Mouse (Mus musculus) embryo, embryonic 11.5 days (tissue): ENCODE measurements at regions not wholly inside any gene's neighbourhood (a gene's known extent, or its start where the extent isn't known, plus 50 kb on each side); places are given as distances from the start of the nearest gene placed in this dataset.
A peak's percentile ranks its signal among the peaks of the same experiment; 100 is the strongest.

Source experiments
- DNase-seq: peaks from one replicate; pipeline ENCODE4 v3.0.0-alpha.2; 2012; ENCODE audit warnings: low read depth, low spot score

GRCm38 (mm10) chr4:73051511-73051910 lies 199.1 kb upstream of the Aldoart1 start:
- no peak for DNase-seq

- no peak for DNase-seq
These were observed 195.4 kb upstream of the Aldoart1 start for GRCm38 (mm10) chr4:73047804-73048203.

DNA sequence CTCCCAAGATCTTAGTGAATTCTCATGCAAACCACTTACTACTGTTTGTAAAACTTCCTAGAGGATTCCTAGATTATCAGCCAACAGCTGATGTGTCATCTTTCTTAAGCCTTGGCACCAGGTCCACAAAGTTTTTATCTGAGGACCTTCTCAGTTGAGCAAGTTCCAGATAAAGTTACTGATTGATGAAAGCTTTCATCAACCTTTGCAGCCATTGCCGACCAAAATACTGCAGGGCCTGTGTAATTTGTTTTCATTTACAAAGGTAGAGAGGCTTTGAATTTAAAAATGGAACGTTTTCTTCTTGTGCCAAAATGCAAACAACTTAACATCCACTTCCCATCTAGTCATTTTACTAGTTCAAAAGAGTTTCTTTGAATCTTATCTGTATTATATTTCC lies 191.9 kb upstream of the Aldoart1 start:
- no peak for DNase-seq

DNA sequence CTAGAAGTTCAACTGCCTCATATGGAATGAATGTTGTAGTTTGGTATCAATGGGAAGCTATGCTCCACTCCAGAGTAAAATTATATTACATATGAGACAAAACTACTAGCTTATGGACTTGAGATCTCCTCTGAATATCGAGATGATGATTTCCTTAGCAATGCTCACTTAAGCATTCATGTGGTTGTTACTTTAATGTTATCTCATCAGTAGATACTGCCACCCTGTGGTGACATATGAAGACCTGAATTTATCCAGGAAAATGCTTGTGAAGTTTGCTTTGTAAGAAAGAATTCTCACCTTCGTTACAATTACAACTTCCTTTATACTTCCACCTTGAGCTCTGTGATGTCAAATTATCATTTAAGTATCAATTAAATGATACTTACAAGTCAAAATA lies 190.2 kb upstream of the Aldoart1 start:
- peak; percentile 39 for DNase-seq

GRCm38 (mm10) chr4:73041486-73041885 lies 189.1 kb upstream of the Aldoart1 start:
- DNase-seq, result no peak

- DNase-seq, result no peak
These were observed 145.3 kb upstream of the Aldoart1 start for GRCm38 (mm10) chr4:72997686-72998085.

DNA sequence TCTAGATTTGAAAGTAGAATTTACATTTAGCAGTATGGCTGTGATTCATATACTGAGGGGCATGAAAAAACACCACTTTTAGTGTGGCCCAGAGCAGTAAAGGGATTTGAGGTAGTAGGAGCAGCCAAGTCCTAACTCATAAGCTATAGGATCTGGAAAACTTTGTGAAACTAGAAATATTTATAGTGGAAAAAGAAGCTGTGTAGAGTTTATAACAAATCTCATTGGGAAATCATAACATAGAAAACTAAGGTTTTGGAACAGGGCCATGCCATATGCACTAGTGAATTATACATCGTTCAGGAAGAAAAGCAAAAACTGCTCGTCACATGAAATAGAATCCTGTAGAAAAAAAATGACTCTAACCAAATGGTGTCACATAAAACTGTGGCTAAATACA lies 143.7 kb upstream of the Aldoart1 start:
- DNase-seq, result no peak

GRCm38 (mm10) chr4:72946369-72946981 lies 94.0 kb upstream of the Aldoart1 start:
- DNase-seq, result peak; percentile 45

GRCm38 (mm10) chr4:72923396-72923795 lies 71.0 kb upstream of the Aldoart1 start:
- DNase-seq, result no peak

DNA sequence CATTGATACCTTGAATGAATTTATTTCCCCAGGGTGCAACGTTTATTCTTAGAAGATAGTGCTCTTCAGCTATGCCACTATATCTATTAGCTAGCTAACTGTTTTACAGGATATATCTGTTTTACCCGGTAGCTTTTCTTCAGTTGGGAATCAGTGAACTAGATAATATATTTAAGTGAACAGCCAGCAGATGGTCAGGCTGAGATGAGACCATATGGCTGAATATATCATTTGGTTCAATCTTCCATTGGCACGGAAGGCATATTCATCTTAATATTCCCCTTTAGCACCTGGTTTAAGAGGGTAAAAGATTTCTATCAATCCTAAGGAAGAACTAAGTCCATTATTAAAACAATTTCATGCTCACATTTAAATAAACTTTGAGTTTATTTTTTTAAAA lies 62.6 kb upstream of the Aldoart1 start:
- no peak for DNase-seq
